Mouse (Mus musculus): ENCODE measurements around the gene Nrgn.
A peak's percentile ranks its signal among the peaks of the same experiment; 100 is the strongest.

Nrgn gene

GRCm38 (mm10) chr9:37552536-37553293 lies at the start of gene Nrgn:
Gene Nrgn (minus strand): TSS chr9:37552904.
- DNase-seq (ENCODE audit: low spot score in 2 of 2), result peak; percentile 62 to 68

- DNase-seq (ENCODE audit: low spot score in 2 of 2), result no peak
Measured at GRCm38 (mm10) chr9:37600538-37601205, 48.0 kb upstream of the Nrgn start.

- DNase-seq (ENCODE audit: low spot score in 2 of 2), result no peak
Measured at GRCm38 (mm10) chr9:37598637-37599036, 45.9 kb upstream of the Nrgn start.

- DNase-seq (ENCODE audit: low spot score in 2 of 2), result no peak
Measured at GRCm38 (mm10) chr9:37595570-37595969, 42.9 kb upstream of the Nrgn start.

- no peak for DNase-seq (ENCODE audit: low spot score in 2 of 2)
Measured at GRCm38 (mm10) chr9:37593690-37594089, 41.0 kb upstream of the Nrgn start.

- no peak for DNase-seq (ENCODE audit: low spot score in 2 of 2)
Measured at GRCm38 (mm10) chr9:37592633-37593032, 39.9 kb upstream of the Nrgn start.

- no peak for DNase-seq (ENCODE audit: low spot score in 2 of 2)
Measured at GRCm38 (mm10) chr9:37592025-37592424, 39.3 kb upstream of the Nrgn start.

- no peak for DNase-seq (ENCODE audit: low spot score in 2 of 2)
Measured at GRCm38 (mm10) chr9:37590381-37590780, 37.7 kb upstream of the Nrgn start.

- no peak for DNase-seq (ENCODE audit: low spot score in 2 of 2)
Measured at GRCm38 (mm10) chr9:37586718-37587117, 34.0 kb upstream of the Nrgn start.

GRCm38 (mm10) chr9:37583594-37583993 lies 30.9 kb upstream of the Nrgn start:
- DNase-seq (ENCODE audit: low spot score in 2 of 2), result peak; percentile 29 to 40

- peak; percentile 67 to 73 for DNase-seq (ENCODE audit: low spot score in 2 of 2)
Measured at GRCm38 (mm10) chr9:37576436-37576930, 23.8 kb upstream of the Nrgn start.

- no peak for DNase-seq (ENCODE audit: low spot score in 2 of 2)
Measured at GRCm38 (mm10) chr9:37572204-37572876, 19.6 kb upstream of the Nrgn start.

GRCm38 (mm10) chr9:37569231-37569835 lies 16.6 kb upstream of the Nrgn start:
- no peak for DNase-seq (ENCODE audit: low spot score in 2 of 2)

- DNase-seq (ENCODE audit: low spot score in 2 of 2), result no peak
Measured at GRCm38 (mm10) chr9:37568605-37569214, 16.0 kb upstream of the Nrgn start.

- peak in 1 of 2 experiments; percentile 39 for DNase-seq (ENCODE audit: low spot score in 2 of 2)
Measured at GRCm38 (mm10) chr9:37567892-37568604, 15.3 kb upstream of the Nrgn start.

GRCm38 (mm10) chr9:37567454-37567853 lies 14.8 kb upstream of the Nrgn start:
- DNase-seq (ENCODE audit: low spot score in 2 of 2), result no peak

GRCm38 (mm10) chr9:37567019-37567418 lies 14.3 kb upstream of the Nrgn start:
- no peak for DNase-seq (ENCODE audit: low spot score in 2 of 2)

GRCm38 (mm10) chr9:37563805-37564204 lies 11.1 kb upstream of the Nrgn start:
- DNase-seq (ENCODE audit: low spot score in 2 of 2), result no peak

GRCm38 (mm10) chr9:37560617-37561016 lies 7.9 kb upstream of the Nrgn start:
- DNase-seq (ENCODE audit: low spot score in 2 of 2), result no peak

GRCm38 (mm10) chr9:37556366-37556765 lies 3.7 kb upstream of the Nrgn start:
- no peak for DNase-seq (ENCODE audit: low spot score in 2 of 2)

All from spleen, postnatal 36 days (tissue).